Mouse (Mus musculus) midbrain, postnatal 0 days (tissue): ENCODE measurements at regions not wholly inside any gene's neighbourhood (a gene's known extent, or its start where the extent isn't known, plus 50 kb on each side); places are given as distances from the start of the nearest gene placed in this dataset.

Source experiments
- ATAC-seq: fragments of 200-750 bp; cut with Nextera tagmentation; 2 replicates; pipeline ENCODE4 v1.8.0; 2017; ENCODE audit warnings: moderate number of reproducible peaks, mild to moderate bottlenecking, moderate TSS enrichment, moderate library complexity; ENCODE audit not compliant: low FRiP score
- DNase-seq: peaks from one replicate; pipeline ENCODE4 v3.0.0-alpha.2; 2015; ENCODE audit warnings: low spot score
- H3K27ac ChIP-seq: fragments of 300-500 bp; sonication (generic); 2 replicates; pipeline ENCODE4 v1.5.1; 2014; ENCODE audit warnings: low read depth, mild to moderate bottlenecking, low read length, mixed read lengths
- H3K27me3 ChIP-seq: fragments of 300-500 bp; sonication (generic); 2 replicates; pipeline ENCODE4 v1.6.1; 2014; ENCODE audit warnings: low read length, control low read depth, mixed read lengths; ENCODE audit not compliant: insufficient read depth
- H3K36me3 ChIP-seq: fragments of 300-500 bp; sonication (generic); 2 replicates; pipeline ENCODE4 v1.6.1; 2014; ENCODE audit warnings: low read length, control low read depth, mixed read lengths; ENCODE audit not compliant: insufficient read depth
- H3K4me1 ChIP-seq: fragments of 300-500 bp; sonication (generic); 2 replicates; pipeline ENCODE4 v1.6.1; 2014; ENCODE audit warnings: mild to moderate bottlenecking, control low read depth, antibody characterized with exemption, low read length, mixed read lengths; ENCODE audit not compliant: insufficient read depth
- H3K4me2 ChIP-seq: fragments of 300-500 bp; sonication (generic); 2 replicates; pipeline ENCODE4 v1.6.1; 2014; ENCODE audit warnings: low read depth, mild to moderate bottlenecking, low read length, mixed read lengths; ENCODE audit not compliant: poor library complexity, severe bottlenecking
- H3K4me3 ChIP-seq: fragments of 300-500 bp; sonication (generic); 2 replicates; pipeline ENCODE4 v1.5.1; 2014; ENCODE audit warnings: low read depth, mild to moderate bottlenecking, low read length, moderate library complexity
- H3K9ac ChIP-seq: fragments of 300-500 bp; sonication (generic); replicated peaks from 2 replicates; pipeline ENCODE4 v1.6.1; 2014; ENCODE audit warnings: mild to moderate bottlenecking, low read length, moderate library complexity, mixed read lengths; ENCODE audit not compliant: poor library complexity, severe bottlenecking
- H3K9me3 ChIP-seq: fragments of 300-500 bp; sonication (generic); 2 replicates; pipeline ENCODE4 v1.6.1; 2016; ENCODE audit warnings: low read length, control low read depth
- CTCF ChIP-seq: IDR thresholded peaks from 2 replicates; pipeline ENCODE4 v1.5.1; 2016; ENCODE audit warnings: antibody characterized with exemption, mild to moderate bottlenecking
- WGBS: fragments of 180-500 bp; shearing (Covaris S2); extraction: QIAGEN DNeasy Blood & Tissue Kit; methylation state at CpG from one replicate; pipeline ENCODE4 v1.1.7; 2014; 5-methylcytosine and 5-hydroxymethylcytosine counted together

DNA sequence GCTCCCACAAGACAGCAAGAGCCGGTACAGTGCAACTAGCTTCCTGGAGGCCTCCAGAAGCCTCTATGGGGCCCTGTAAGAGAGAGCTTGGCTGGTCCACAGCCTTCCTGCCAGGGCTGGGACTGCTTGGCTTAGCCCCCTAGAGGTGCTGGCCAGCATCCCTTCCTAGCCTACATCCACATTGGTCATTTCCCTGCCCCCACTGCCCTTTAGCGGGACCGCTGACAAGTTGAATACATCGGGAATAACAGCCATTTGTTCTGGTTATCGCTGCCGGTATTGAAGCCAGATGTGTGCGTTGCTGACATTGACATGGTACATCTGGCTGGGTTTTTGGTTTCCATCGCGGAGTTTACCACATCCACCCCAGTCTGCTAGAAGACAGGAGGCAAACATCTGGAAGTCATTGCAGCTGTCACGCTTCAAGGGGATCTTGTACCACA, 519.0 kb upstream of the Adam5 start:
- no peak for DNase-seq
- Histone ChIP-seq H3K9me3 (no peaks in the 10 kb centered on the region), H3K27ac (no peak overlapping the region), H3K27me3 (no peaks in the 10 kb centered on the region), H3K4me1 (no peaks in the 10 kb centered on the region), H3K4me2 (no peak overlapping the region), H3K36me3 (no peaks in the 10 kb centered on the region), H3K4me3 (no peak overlapping the region), H3K9ac (no peak overlapping the region)
- WGBS = 80% methylated on average over 10 of the region's 10 CpGs
- no peak for ATAC-seq
- 0 out of 2 replicates have a peak, but pooled peaks have one; percentile 1 for TF ChIP-seq CTCF

DNA sequence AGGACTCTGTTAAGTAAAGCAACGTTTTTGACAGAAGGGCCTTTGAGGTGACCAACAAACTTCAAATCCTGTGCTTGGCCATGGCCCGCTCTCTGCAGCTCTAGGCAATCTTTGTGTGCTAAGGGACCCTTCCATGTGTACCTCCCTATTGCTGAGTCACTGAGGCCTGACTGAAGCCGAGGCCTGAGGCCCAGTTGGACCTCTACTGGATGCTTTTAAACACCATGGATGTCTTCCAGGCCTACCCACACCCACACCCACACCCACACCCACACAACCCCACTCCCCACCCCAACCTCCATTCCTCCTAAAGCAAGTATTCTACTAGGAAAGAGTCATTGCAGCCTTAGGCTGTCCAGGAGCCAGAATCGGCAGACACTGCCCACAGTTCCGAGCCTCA, 518.3 kb upstream of the Adam5 start:
- no peak for ATAC-seq
- no peaks in the 10 kb centered on the region for H3K9me3 ChIP-seq
- no peaks in the 10 kb centered on the region for H3K4me1 ChIP-seq
- no peak overlapping the region for H3K27ac ChIP-seq
- DNase-seq = no peak
- no peaks in the 10 kb centered on the region for H3K36me3 ChIP-seq
- no peak overlapping the region for H3K4me3 ChIP-seq
- no peak overlapping the region for H3K9ac ChIP-seq
- TF ChIP-seq CTCF = no peak
- no peak overlapping the region for H3K4me2 ChIP-seq
- no peaks in the 10 kb centered on the region for H3K27me3 ChIP-seq
- 93% methylated on average over 5 of the region's 5 CpGs for WGBS

DNA sequence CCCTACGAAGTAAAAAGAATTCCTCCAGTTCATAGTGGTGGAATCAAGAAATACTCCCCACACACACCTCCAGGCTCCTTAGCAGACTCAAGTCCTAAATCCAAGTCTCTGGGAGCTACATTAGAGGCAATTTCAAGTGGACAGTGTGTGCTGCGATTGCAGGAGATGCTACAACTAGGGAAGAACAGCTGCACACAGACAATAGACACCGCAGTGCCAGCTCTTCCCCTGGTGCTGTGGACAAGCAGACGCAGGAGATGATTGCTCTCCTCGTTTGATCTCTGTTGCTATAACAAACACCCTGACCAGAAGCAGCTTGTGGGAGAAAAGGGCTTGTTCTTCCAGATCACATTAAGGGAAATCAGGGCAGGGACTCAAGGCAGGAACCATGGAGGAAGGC, 517.1 kb upstream of the Adam5 start:
- ATAC-seq = no peak
- Histone ChIP-seq H3K4me3 (no peak overlapping the region), H3K36me3 (no peaks in the 10 kb centered on the region), H3K4me1 (no peaks in the 10 kb centered on the region), H3K27ac (no peak overlapping the region), H3K9me3 (no peaks in the 10 kb centered on the region), H3K4me2 (no peak overlapping the region), H3K27me3 (no peaks in the 10 kb centered on the region), H3K9ac (no peak overlapping the region)
- DNase-seq = no peak
- WGBS = 70% methylated on average over 5 of the region's 5 CpGs
- no peak for TF ChIP-seq CTCF

DNA sequence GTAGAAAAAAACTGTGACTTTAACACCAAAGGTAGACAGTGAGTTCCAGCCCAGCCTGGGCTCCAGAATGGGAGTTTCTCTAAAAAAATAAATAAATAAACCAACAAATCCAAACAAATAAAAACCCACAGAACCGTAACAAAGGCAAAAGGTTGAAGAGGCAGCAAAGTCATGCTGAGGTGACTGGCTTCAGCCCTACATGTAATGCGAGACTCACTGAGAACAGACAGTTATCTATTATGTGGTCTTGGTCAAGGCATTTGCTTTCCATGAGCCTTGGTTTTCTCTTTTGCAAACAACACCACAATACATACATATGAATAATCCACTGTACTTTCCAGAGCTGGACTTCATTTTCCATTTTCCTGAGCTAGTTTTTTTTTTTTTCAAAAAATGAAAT, 516.6 kb upstream of the Adam5 start:
- 82% methylated on average over 2 of the region's 2 CpGs for WGBS

DNA sequence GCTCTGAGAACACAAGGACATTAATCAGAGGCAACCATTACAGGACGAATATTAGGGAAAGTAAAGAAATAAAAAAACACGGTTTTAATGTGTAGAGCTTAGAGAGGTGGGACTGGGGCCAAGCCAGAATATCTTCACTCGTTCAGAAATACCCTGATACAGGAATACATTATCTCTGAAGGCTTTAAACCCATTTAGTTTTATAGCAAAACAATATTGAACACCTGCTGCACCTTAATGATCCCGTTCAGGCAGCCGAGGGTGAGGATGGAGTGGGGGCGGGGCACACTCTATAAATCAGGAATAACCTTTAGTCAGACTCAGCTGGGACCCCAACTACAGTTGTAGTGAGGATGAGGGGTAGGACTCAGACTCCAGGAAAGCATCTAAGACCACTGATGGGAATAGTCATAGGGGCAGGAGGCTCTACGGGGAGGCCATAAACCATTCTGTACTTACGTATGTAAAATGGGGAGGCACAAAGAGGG, 508.0 kb upstream of the Adam5 start:
- no peak overlapping the region for H3K9ac ChIP-seq
- no peaks in the 10 kb centered on the region for H3K9me3 ChIP-seq
- no peak for ATAC-seq
- no peak for TF ChIP-seq CTCF
- DNase-seq = no peak
- no peaks in the 10 kb centered on the region for H3K36me3 ChIP-seq
- H3K27me3 ChIP-seq = no peaks in the 10 kb centered on the region
- no peak overlapping the region for H3K4me2 ChIP-seq
- H3K4me1 ChIP-seq = no peaks in the 10 kb centered on the region
- no peak overlapping the region for H3K4me3 ChIP-seq
- 71% methylated on average over 8 of the region's 8 CpGs for WGBS
- no peak overlapping the region for H3K27ac ChIP-seq

More for the DNA sequence above, 516.6 kb upstream of the Adam5 start:
- Histone ChIP-seq H3K9ac (no peak overlapping the region), H3K4me1 (no peaks in the 10 kb centered on the region), H3K9me3 (no peaks in the 10 kb centered on the region), H3K27ac (no peak overlapping the region), H3K4me3 (no peak overlapping the region), H3K4me2 (no peak overlapping the region), H3K36me3 (no peaks in the 10 kb centered on the region), H3K27me3 (no peaks in the 10 kb centered on the region)
- ATAC-seq (no peak), DNase-seq (no peak)
- TF ChIP-seq CTCF = no peak

DNA sequence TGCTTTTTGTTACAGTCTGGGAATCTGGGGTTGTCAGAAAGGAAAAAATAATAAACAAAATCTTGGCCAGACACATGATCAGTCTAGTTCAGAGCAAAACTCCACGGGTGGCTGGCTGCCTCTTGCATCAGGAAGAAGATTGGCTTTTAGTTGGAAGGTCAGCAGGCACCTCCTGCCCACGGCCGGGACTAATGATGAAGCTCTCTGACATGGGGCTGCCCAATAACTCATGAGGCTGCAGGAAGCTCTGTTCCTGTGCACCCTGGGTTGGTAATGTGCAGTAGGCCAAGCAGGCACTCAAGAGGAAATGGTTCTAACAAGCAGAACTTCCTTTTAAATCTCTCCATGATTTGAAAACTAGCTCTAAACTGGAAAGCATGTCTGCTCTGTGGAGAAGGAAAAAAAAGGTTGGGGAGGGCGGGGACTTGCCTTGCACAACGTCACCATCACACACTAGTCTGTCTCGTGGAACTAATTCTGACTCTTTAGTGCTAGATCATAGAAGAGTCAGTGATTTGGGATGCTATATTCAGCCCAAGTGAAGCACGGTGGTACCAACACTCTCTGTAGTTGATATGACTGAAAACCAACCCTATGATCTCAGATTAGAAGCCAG, 507.1 kb upstream of the Adam5 start:
- 79% methylated on average over 7 of the region's 7 CpGs for WGBS
- Histone ChIP-seq H3K9ac (no peak overlapping the region), H3K4me2 (no peak overlapping the region), H3K36me3 (no peaks in the 10 kb centered on the region), H3K27me3 (no peaks in the 10 kb centered on the region), H3K4me3 (no peak overlapping the region), H3K4me1 (no peaks in the 10 kb centered on the region), H3K9me3 (no peaks in the 10 kb centered on the region), H3K27ac (no peak overlapping the region)
- no peak for TF ChIP-seq CTCF
- no peak for DNase-seq
- no peak for ATAC-seq
